Mouse (Mus musculus): ENCODE results near the gene P3h3.

Gene P3h3

DNA sequence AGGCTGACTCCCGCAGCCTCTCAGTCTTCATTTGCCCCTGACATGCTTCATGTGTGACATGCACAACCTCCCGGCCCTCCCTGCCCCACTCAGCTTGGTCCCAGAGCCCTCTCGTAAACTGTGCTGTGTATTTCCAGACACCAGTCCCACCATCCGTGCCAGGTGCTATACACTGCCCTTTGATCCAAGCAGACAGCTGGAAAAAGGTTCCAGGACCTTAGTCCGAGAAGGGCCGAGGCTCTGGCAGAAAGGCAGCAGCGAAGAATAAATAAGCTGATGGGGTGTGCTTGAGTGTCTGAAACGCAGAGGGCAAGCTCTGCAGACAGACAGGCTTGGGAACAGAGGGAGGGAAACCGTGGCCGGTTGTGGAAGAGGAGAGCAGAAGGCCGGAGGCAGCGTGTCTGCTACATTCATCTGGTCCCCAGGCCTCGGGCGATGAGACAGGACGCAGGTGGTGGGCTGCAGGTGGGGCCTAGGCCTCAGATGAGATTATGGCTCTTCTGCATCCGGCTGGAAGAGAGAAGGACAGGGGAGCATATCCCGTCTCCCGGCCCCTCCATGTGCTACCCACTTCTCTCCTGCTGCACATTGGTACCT lies 8.3 kb upstream of the P3h3 start:
- no peak for DNase-seq (ENCODE audit: low spot score in 2 of 2)

DNA sequence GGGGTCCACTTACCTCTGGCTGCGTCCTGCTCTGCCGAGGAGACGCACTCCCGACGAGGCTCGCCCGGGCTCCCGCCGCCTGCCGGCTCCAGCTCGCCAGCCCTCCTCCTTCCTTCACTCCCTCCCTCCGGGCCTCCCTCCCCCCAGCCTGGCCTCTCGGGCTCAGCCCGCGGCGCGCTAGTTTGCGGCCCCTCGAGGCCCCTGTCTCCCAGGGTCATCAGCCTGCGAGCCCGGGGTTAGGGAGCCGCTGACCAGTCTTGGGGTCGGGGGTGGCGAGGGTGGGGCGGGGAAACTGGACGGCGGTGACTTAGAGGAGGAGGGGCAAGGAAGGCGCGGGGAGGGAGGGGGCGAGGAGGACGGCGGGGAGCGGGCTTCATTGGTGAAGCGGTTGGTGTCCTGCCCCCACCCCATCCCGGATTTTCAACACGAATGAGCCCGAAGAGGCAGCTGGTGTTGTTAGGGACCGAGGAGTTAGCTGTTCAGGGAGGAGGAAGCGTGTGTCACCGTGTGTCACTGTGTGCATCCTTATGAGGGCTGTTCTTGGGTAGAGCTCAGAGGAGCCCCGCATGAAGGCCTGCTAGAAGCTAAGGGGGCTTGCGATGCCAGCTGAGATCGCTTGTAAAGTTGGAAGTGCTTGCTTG lies 6.2 kb upstream of the P3h3 start, which contains the start of gene Gpr162:
Gpr162 (minus strand) TSS at position 326 of the 641 bp plus-strand sequence.
- DNase-seq (ENCODE audit: low spot score in 2 of 2): peak; percentile 64 to 66

DNA sequence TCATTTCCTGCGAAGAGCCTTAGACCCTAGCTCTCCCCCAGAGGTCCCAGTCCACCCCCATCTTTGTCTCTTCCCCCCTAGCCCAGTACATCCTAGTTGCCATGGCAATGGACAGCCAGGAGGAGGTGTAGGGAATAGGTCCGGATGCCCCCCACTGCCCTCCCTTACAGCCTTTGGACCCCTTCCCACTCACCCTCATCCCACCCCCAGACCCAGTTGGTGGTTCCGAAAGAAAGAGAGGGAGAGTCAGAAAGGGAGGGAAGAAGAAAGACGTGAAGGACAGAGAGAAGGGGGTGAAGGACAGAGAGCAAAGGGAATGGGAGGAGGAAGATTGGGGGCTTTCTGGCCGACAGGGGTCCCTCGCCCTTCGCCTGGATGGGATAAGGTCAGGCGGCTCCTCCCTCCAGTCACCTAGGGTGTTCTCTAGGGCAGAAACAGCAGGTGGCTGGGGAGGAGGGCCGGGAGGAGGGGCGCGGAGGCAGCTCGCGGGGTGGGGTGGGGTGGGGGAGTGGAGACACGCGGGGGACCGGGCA lies 5.6 kb upstream of the P3h3 start:
- DNase-seq (ENCODE audit: low spot score in 2 of 2): no peak

DNA sequence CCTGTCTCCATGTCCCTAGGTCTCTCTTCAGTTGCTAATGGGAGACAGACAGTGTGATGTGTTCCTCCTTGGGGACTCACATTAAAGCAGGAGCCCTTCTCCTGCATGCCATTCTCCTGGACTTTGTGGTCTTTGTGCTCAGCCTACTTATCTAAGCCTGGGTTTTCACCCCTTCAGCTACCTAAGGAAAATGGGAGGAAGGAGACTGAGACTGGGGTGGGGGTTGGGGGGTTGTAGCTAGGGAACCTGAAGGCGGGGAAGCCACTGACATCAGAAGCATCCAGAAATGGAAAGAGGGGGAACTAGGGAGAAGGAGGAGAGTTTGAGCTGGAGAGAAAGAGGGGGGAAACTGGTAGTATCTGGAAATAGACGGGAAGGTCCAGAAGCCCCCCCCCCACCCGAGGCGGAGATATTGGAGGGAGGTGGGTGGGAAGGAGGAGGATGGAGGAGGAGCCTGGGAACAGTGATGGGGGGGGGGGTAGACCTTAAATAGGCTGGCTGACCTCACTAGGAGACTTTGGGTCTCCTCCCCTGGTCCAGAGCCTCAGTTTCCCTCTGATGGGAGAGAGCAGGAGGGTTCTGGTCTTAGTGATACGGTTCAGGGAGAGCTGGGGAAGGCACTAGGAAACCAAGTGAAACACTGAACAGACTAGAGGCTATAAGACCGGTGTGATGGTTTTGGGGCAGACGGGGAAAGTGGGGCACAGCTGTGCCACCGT lies 5.0 kb upstream of the P3h3 start:
- peak in 1 of 2 experiments; percentile 23 for DNase-seq (ENCODE audit: low spot score in 2 of 2)

DNA sequence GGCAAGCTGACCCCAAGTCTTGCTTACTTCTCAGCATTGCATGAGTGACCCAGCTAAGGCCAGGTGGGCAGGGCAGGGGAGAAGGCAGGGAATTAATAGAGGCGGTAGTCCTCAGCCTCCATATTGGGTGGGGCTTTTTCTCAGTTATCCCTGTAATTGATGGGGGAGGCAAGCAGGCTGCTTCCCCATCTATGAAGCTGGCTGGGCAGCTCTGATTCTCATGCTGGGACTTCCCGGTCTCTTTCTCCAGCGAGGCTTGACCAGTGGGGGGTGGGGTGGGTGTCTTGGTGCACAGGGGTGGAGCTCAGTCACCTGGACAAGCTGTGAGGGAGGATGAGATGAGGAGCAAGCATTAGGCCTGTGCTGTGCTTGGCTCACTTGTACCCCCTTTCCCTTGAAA lies 4.2 kb upstream of the P3h3 start:
- no peak for DNase-seq (ENCODE audit: low spot score in 2 of 2)

DNA sequence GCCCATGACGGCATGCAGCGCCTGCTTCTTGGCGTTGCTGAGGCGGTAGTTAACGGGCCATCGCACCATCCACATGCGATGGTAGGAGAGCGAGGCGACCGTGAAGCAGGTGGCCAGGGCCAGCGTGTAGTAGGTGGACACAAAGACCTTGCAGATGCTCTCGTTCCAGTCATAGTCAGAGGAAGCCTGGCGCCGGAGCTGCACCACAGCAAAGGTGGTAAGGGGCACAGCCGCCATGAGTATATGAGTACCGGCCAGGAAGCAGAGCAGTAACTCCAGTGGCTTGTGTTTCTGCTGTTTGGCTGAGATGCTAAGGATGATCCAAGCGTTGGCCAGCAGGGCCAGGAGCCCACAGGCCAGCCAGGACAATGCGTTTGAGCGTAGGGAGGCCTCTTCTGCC lies 3.7 kb upstream of the P3h3 start:
- DNase-seq (ENCODE audit: low spot score in 2 of 2): no peak

DNA sequence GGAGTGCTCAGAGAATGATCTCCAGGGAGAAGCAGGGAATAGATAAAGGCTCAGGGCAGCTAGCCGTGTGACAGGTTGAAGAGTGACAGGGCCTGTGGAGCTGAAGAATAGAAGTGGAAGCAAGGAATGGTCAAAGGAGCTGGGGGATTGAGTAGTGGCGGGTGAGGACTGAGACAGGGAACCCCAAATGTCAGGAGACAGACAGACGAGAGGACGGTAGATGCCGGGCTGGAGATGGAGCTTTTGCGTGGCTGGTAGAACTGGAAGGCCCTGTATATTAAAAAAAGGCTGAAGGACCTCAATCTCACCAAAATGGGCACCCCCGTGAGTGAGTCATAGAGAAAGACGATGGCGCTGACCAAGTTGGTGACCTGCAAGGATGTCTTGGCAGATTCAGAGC lies 3.0 kb upstream of the P3h3 start:
- no peak for DNase-seq (ENCODE audit: low spot score in 2 of 2)

DNA sequence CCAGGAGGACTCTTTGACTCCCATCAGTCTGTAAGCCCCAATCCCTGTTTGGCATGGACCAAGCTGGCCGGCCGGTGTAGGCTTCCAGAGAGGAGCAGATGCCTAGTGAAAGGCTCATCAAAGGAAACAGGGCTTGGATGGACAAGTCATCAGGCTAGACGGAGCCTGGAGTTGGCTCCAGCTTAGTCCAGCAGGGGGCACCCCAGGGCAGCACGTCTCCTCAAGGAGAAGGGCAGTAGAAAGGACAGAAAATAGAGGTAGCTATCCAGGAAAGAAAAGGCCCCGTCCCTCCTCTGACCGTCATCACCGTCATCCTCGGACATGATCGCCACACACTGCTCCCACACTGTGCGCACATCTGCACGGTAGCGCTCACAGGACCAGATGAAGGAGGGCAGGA lies 2.2 kb upstream of the P3h3 start:
- peak; percentile 75 to 79 for DNase-seq (ENCODE audit: low spot score in 2 of 2)

DNA sequence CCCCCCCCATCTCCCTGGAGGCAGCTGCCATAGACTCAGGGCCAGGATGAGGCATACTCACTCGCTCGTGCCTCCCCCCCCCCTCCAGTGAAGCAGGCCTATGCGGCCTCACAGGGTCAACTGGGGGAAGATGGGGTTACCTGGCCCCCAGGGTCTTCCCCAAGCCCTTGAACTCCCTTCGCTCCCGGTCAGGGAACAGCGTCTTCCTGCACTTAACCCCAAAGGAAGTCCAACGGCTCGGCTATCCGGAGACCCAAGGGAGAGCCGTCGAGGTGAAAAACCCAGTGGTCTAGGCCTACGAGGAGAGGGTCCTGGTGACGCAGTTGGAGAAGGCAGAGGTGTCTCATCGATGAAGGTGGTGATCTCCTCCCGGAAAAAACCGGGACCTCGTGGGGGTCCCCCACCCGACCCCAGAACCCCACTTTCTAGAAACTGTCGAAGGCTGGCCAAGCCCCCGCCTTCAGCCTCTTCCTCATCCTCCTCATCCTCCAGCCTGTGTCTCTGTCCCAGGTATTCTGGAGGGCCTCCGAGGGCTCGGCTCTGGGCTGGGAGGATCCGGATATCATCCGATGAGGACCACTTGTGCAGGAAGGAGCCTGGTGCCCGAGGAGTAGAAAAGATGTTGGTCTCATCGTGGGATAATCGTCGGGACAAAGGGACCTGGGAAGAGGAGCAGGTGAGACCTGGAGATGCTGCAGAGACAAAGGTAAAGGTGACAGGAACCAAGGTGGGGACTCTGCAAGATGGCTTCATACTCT lies 1.2 kb upstream of the P3h3 start:
- no peak for DNase-seq (ENCODE audit: low spot score in 2 of 2)

DNA sequence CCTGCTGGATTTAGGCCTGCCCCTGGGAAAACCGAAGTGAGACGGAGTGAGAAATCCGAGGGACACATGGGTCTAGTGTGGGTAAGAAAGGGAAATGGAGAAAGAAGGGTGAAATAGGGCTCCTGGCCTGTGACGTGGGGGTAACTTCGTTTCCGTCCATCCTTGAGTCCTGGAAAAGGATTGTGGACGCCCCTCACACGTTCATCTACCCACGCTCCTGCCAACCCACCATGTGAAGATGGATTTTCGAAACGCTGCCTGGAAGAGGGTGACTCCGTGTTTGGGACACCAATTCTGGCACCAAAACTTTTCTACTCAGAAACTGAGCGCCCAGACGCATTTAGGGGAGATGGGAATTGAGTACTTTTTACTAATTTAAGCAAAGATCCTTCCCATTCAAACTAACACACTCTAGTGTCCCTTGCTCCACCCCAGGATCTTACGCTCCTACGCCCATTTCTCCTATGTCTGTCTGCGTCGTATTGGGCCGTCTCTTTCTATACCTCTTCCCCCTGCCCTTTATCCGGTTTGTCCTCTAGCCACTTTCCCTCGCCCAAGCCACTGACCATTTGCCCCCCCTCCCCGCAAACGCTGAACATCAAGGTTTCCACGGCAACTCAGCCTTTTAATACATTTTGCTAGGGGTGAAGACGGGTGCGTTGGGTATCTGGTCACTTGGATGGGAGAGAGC lies 433 bp upstream of the P3h3 start:
- no peak for DNase-seq (ENCODE audit: low spot score in 2 of 2)

DNA sequence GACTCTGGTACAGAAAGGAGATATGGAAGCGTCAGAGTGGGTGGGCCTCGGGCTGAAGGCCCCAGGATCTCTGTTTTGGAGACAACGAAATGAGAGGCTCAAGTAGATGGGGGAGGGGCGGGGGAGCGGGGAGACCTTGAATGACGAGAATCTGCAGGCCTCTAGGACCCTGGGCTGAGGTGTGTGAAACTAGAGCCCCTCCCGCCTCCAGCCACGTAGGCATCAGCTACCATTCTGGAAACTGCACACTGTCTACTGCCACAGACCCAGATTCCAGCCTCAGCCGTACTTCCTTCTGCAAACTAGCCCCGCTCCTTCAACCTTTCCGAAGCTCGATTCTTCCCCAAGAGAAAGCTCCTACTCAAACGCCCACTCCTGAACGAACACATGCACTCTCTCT lies 1.2 kb downstream of the P3h3 start:
- DNase-seq (ENCODE audit: low spot score in 2 of 2): peak in 1 of 2 experiments; percentile 55

DNA sequence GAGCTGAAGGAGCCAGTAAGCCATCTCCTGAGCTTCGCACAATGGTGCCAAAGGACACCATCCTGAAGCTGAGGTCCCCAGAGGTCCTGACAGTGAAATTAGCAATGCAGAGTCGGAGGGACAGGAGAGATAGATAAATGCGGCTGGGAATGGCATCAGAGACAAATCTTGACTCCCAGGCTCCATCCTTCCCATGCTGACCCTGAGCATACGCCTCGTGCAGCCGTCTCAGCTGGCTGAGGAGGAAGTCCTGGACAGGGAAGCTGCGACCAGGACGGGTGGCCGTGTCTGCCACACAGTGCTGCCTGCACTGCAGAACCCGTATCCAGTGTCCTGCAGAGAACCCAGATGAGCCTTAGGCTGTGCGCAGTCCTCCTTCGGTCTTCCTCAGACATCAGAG lies 2.9 kb downstream of the P3h3 start:
- no peak for DNase-seq (ENCODE audit: low spot score in 2 of 2)

DNA sequence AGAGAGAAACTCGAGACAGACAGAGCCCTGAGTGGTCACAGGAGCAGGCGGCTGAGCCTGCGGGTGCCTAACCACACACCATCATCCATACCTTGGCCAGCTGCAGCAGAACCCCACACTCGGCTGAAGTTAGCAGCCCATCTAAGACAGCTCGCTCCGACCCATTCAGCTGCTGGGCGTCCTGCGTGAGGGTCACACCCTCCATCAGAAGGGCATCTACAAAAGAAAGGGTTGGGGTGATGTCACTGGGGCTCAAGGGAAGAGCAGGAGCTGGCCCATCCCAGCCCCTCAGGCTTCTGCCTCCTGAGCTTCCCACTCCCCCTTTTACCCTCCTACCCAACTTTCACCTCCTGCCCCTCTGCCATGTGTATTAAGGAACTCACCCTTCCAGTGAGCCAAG lies 7.0 kb downstream of the P3h3 start:
- no peak for DNase-seq (ENCODE audit: low spot score in 2 of 2)

DNA sequence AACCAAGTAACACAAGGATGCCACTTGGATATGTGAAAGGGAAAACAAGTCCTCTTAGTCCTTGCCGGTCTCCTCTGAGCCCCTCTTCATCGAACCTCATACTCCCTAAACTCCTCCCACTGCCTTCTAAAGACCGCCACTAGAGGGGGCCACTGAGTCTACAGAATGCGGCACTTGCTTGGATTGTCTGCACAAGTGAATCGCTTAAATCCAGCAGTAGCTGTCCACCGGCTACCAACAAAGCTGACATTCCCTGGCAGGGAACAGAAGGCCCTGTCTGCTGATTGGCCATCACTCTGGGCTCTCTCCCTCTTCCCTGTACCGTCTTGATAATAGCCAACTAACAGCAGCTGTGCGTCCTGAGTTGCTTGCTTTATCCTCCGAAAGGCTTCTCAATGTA lies 10.2 kb downstream of the P3h3 start:
- DNase-seq (ENCODE audit: low spot score in 2 of 2): peak; percentile 84 to 86

DNA sequence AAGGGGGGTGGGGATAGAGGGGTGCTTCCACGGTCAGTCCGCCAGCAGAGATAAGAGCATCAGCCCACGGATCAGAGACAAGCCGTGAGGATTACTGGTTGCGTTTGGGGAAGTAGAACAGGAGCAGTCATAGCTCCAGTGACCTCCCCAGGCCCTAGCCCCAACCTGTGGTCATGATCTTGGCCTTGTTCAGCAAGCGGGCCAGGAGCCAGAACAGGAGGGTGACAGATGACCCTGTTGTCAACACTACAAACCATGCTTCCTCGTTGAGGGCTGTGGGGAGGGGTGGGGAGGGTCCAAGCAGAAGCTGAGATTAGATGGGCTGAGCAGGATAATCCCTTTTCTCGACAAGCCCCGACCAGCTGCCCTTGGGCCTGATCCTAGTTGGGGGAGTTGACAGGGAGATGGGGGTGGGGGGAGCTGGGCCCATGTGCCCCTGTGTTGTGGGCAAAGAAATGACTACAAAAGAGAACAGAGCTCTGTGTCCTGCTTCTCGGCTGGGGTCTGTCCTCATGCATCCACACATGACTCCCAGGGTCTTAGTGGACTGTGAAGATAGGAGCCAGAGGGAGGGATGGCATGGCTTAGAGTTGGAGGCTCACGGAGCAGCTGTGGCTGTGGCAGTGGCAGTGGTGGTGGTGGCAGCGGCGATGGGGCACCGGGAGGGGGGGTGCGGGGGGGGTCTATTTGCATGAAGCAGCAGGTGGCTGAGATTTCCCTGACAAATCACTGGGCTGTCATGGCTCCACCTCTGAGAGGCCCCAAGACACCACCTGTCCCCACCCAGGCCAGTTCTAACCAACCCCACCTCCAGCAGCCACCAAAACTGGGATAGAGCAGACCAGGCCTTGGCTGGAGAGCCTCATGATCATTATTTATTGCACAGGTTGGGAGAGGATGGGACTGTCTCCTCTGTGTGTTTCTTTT lies 17.0 kb downstream of the P3h3 start, which contains the start of gene Gnb3:
Gnb3 (minus strand) TSS at position 35 of the 927 bp plus-strand sequence.
- DNase-seq (ENCODE audit: low spot score in 2 of 2): no peak

DNA sequence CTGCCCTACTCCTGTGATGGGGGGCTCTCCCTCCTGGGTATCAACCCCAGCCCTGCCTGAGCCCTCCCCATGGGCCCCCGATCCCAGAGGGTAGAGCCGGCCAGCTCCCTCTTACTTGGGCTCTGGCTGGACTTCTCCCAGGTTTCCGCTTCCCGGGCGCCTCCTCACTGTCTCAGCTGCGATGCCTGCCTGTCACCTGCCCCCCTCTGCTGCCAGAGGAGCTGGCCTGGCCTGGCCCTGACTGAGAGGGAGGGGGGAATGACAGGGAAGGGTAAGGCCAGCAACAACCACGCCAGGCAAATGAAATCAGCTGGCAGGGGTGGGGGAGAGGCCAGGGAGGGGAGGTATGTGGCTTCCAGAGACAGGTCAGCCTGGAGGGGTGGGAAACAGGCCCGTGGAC lies 17.7 kb downstream of the P3h3 start:
- DNase-seq (ENCODE audit: low spot score in 2 of 2): no peak

DNA sequence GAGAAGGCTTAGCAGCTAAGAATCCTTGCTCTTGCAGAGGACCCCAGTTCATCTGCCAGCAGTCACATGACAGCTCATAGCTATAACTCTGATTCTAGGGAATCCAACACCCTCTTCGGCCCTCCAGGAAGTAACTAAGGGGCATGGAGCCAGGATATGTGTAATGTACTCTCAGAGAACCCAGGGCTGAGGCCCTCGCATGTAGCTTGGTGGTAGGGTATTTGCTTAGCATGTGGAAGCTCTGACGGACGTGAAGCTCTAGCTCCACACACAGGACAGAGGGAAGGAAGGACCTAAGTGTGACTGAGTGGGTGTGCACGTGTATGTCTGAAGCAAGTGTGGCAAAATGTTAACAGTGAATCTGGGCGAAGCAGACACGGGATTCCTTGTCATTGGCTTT lies 21.1 kb downstream of the P3h3 start:
- no peak for DNase-seq (ENCODE audit: low spot score in 2 of 2)

DNA sequence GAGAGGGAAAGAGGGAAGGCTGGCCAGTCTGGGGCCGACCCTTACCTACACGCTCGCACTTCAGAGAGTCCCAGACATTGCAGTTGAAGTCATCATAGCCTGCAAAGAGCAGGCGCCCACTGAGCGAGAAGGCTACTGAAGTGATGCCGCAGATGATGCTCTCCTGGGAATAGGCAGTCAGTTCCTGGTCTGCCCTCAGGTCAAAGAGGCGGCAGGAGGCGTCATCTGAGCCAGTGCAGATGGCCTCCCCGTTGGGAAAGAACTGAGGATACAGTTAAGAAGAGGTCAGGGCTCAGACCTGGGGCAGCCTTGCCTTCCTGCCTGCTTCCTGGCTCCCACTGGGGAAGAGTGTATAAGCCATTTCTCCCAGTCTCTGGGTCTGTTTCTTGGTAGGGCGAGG lies 22.0 kb downstream of the P3h3 start:
- no peak for DNase-seq (ENCODE audit: low spot score in 2 of 2)

DNA sequence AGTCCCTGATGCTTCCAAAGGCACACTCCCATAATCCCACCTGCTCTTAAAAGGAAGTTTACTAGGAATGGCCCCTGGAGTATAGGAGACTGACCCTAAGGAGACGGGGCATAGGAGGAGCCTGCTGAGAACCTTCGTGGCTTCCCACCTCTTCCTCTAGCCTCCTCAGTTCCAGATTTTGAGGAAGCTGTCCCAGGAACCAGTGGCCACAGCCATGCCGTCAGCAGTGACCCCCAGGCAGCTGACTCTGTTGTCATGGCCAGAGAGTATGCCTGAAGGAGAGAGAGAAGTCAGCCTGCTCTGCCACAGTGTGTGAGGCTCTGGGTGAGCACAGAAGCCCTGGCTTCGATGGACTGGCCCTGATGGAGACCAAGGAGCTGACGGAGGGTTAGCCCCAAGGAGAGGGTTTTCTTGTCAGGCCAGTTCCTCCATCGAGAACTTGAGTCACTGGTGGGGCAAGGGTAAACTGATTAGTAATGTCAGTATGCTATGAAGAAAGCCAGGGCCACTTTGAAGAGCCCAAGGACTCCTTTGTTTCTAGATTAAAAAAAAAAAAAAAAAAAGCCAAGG lies 23.0 kb downstream of the P3h3 start:
- DNase-seq (ENCODE audit: low spot score in 2 of 2): no peak

DNA sequence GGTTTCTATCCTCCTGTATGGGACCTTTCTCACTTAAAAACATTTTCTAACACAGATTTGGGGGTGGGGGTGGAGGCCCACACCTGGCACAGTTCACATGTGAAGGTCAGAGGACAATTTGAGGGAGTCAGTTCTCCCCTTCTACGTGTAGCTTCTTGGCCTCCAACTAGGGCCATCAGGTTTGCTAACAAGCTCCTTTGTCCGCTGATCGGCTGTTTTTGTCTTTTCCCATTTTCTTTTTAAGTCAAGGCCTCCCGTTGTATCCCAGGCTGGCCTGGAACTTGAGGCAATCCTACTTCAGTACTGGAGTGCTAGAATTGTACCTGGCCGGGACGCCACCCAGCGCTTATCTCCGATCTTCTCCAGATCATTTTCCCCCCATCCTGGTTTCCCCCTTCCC lies 25.9 kb downstream of the P3h3 start:
- DNase-seq (ENCODE audit: low spot score in 2 of 2): no peak

Data from right cerebral cortex, postnatal 36 days (tissue).